Mouse (Mus musculus): Measurements from ENCODE around the gene Adamts18.
A peak's percentile ranks its signal among the peaks of the same experiment; 100 is the strongest.
"Not testable (repeated sequence)": the region's sequence is repeated elsewhere in the genome, so short reads cannot be mapped to it uniquely, and the experiment has no call there.

Adamts18 gene

DNA sequence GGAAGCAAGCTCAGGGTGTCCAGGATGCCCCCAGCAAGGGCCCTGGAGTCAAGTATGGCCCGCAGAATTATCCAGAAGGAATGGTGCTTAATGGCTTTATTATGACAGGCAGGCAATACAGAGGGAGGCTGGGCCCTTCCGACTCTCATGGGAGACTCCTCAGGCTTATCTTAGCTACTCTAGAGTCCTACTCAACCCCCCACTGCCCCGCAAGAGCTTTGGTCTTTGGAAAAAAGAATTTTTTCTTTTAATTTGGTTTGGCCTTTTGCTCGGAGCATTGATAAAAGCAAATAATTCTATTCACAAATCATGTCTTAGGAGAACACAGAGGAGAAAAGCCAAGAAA lies 11.0 kb downstream of the Adamts18 start:
- no peak for DNase-seq

GRCm38 (mm10) chr8:113836892-113837569 lies 11.5 kb downstream of the Adamts18 start:
- no peak for DNase-seq

- DNase-seq: no peak
Observed at GRCm38 (mm10) chr8:113833644-113834043, 14.9 kb downstream of the Adamts18 start.

GRCm38 (mm10) chr8:113827270-113827669 lies 21.3 kb downstream of the Adamts18 start:
- no peak for DNase-seq

DNA sequence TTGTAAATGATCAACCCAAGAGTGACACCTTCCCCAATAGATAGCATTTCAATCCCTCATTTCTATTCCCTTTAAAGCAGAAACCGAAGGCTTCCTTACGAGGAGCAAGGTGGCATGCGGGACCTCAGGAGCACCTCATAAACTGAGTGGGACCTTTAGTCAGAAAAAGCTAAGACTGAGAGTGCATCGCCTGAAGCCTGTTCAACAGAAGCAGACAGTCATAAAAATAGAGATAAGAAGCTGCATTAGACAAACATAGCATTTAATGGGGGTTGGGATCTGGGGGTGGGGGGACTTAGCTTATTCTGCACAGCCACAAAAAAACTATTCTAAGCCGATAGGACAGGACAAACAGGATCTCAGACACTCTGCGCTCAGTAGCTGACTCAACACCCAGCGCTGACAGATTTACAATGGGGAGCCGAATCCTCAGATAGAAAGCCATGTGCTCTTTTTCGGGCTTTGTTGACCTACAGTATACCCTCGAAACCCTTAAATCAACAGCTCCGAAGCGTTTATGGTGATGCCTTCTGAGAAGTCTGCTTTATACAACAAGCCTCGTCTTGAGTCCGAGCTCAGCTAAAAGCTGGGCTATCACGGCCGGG lies 27.5 kb downstream of the Adamts18 start:
- DNase-seq: no peak

DNA sequence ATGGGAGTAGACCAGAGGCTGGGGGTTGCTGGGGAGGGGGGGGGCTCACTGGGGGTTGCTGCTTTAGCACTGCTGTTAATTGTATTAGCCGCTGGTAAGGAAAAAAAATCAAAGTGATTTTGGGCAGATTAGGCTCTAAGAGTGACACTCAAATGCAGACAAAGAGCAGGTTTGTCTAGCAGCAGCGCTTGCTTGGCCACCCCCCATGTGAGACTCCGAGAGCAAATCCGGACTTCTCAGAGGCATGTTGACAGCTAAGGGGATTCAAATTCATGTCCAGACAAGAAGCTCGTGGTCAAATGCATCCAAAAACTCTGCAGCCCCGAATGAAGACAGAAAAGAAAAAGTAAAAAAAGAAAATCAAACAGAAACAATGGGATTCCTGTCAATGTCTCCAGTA lies 34.6 kb downstream of the Adamts18 start:
- no peak for DNase-seq

GRCm38 (mm10) chr8:113811521-113811920 lies 37.0 kb downstream of the Adamts18 start:
- no peak for DNase-seq

DNA sequence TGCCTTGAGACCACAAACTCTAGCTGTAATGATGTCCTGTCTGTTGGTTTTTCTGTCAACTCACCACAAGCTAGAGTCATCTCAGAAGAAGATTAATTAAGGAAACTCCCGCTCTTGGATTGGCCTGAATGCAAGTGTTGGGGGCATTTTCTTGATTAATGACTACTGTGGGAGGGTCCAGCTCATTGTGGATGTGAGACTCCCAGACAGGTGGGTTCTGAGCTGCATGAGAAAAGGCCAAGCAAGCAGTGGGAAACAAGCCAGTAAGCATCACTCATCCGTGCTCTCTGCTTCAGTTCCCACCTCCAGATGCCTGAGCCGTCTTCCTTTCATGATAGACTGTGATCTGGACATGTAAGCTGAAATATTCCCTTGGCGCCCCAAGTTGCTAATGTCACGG lies 38.6 kb downstream of the Adamts18 start:
- DNase-seq: no peak

- DNase-seq: no peak
Observed at GRCm38 (mm10) chr8:113803830-113804611, 44.5 kb downstream of the Adamts18 start.

DNA sequence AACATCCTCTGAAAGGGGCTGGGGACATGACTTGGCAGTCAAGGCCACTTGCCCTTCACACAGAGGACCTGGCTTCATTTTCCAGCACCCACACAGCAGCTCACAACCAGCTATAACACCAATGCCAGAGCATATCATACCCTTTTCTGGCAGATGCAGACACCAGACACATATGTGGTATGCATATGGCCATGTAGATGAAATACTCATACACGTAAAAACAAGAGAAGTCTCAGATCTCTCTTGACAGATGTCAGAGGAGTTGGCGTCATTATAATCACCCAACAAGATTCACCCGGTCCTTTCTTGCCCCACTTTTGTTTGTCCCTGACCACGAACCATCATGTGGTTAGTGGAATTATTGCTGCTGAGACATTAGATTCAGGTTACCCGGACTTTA lies 47.0 kb downstream of the Adamts18 start:
- no peak for DNase-seq

DNA sequence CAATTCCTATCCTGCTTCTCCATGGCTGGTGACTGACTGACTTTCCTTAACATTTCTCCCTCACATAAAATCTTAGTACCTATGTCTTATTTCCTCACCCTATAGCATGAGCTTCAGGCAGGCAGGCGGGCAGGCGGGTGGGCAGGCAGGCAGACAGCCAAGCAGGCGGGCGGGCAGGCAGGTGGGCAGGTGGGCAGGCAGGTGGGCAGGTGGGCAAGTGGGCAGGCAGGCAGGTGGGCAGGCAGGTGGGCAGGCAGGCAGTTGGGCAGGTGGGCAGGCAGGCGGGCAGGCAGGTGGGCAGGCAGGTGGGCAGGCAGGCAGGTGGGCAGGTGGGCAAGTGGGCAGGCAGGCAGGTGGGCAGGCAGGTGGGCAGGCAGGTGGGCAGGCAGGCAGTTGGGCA lies 48.0 kb downstream of the Adamts18 start:
- not testable (repeated sequence) for DNase-seq

DNA sequence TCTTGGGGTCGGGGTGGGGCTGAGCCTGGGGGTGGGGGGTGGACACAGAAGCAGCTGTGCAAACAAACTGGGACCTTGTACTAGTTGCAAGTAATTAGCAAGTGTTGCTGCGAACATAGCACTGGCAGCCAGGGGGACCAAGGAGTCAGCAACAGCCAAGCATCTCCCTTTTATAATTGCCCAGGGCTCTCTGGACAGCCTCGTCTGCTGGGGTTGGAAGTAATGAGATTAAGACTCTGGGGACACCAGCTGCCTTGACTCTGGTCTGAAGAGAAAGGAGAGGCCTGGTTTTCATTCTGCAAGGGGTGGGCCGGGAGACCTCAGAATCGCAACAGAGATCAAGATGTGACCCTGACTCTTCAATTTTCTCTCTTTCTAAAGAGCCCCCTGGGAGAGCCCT lies 49.0 kb downstream of the Adamts18 start:
- DNase-seq: no peak

DNA sequence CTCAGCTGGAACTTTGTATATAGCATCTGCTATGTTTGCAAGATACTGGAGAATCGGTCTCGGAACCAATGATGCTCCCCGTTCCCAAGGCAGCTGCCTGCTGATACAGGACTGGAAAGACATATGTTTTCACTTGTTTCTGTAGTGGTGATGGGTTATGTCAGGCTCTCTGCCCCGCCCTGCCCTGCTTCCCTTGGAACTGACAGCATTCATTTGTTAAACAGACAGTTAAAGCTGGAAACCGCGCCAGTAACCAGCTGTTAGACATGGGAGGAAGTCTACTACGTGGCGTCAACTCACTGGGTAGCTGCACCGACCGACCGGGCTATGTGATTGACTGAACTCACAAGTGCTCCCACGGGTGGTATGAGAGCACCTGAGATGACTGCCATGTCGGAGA lies 56.7 kb downstream of the Adamts18 start:
- no peak for DNase-seq

GRCm38 (mm10) chr8:113791061-113791460 lies 57.5 kb downstream of the Adamts18 start:
- DNase-seq: no peak

GRCm38 (mm10) chr8:113783711-113784110 lies 64.8 kb downstream of the Adamts18 start:
- no peak for DNase-seq

- no peak for DNase-seq
Observed at GRCm38 (mm10) chr8:113781554-113781953, 67.0 kb downstream of the Adamts18 start.

- peak; percentile 32 for DNase-seq
Observed at GRCm38 (mm10) chr8:113775361-113775760, 73.2 kb downstream of the Adamts18 start.

DNA sequence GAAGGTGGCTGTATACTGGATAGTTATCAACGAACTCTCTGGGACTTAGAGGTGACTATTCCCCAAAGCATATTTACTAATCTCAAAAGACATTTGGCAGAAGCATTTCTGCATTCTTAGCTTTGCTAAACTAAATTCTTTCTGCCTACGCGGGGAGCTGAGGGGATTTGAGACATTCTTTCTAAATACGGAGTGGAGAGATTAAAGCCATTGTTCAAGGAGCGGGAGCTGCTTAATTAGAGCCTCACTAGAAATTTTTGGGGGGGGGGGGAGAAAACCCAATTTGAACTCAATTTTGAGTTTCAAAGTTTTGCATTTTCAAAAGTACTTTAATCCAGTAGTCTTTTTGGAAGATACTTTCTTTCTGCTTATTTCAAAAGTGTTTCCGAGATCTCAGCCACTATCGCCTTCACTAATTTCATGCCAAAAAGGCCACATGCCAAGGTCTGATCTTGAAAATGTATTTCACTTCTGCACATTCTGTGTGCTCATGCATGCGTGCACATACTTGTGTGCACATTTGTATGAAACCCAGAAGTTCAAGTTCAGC lies 79.6 kb downstream of the Adamts18 start:
- DNase-seq: no peak

- DNase-seq: no peak
Observed at GRCm38 (mm10) chr8:113765121-113765520, 83.4 kb downstream of the Adamts18 start.

DNA sequence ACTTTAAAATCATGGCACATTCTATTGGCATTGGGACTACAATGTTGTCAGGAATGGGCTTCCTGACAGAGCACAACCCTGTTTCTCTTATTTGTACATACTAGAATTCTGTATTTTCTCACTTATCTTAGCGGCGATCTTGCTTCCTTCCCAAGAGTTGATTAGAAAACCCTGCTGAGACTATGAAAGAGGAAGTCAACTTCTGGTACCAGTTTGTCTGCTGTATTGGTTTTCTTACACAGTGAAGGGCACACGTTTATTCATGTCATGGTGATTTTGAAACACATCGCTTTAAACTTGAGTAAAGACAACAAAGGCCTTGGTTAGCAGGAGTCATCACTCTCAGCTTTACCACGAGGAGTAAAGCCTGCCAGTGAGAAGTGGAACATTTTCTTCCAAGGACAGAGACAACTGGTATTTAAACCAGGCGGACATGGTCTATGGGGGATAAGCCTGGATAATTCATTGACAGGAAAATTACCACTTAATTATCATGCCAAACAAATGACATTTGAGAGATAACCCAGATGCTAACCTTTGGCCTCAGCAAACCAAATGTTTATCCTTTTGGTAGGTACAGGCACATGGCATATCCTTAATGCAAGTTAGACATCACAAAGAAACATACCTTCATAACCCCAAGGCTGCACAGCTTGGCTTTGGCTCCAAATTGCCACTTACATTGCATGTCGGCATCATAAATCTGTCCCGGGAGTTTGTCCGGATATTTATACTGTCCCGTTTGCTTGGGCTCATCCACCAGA lies 84.8 kb downstream of the Adamts18 start:
- no peak for DNase-seq

DNA sequence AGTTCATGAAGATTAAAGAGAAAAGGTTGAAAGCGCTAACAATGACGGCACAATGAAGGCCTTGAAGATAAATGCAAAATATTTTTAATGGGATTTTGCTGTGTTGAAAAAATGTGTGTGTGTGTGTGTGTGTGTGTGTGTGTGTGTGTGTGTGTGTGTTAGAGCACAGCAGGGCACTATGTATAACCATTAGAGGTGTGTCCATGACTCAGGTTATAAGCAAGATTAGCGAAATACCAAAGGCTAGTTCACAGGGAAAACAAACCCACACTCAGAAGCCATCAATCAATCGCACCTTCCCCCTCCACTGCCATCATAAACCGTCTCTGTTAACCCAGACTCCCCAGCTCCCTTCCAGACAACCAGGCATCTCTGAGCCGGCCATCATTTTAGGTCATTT lies 86.4 kb downstream of the Adamts18 start:
- no peak for DNase-seq

GRCm38 (mm10) chr8:113755866-113756265 lies 92.7 kb downstream of the Adamts18 start:
- DNase-seq: no peak

- no peak for DNase-seq
Observed at GRCm38 (mm10) chr8:113753153-113753552, 95.4 kb downstream of the Adamts18 start.

Data from cerebellum, adult 8-10 months (tissue).